ENCODE assay signal across 14 mouse cellular contexts in genomic region chr6:55394854-55395253, GRCm38 (mm10). TPM values are rescaled to one million over a fixed set of nuclear protein-coding genes. Genes with fewer than 3 reads are reported as not detected.
DNase-seq lines count a peak whose midpoint lies in the region; ATAC-seq and TF ChIP-seq lines count a peak whose summit lies in the region.
"Had no signal": no experiment of that assay in that cellular context is flagged by ENCODE, and none has a peak within 500 bp of the region (broad histone marks: within the 10 kb centered on the region; RNA-seq: fewer than 3 reads in every experiment).

No protein-coding gene starts in this region.

- TF ChIP-seq CTCF in layer of hippocampus, adult 2 months (conservative IDR thresholded peaks at IDR 0.05): no peak
- no peak for TF ChIP-seq CTCF in lung, adult 2 months (IDR thresholded peaks at IDR 0.05; ENCODE audit: insufficient read depth, low read length)

- ATAC-seq in forebrain, embryonic 13.5 days: peak; percentile 65
- ATAC-seq in forebrain, embryonic 12.5 days (ENCODE audit: low FRiP score): no peak
- ATAC-seq in midbrain, embryonic 16.5 days: no peak
- ATAC-seq: lung, postnatal 0 days had no signal

- no peaks in the 10 kb centered on the region for H3K36me3 ChIP-seq in forebrain, embryonic 13.5 days (ENCODE audit: poor library complexity, severe bottlenecking)
- no peaks in the 10 kb centered on the region for H3K36me3 ChIP-seq in forebrain, embryonic 12.5 days (replicated peaks)
- no peaks in the 10 kb centered on the region for H3K36me3 ChIP-seq in midbrain, embryonic 16.5 days (ENCODE audit: control insufficient read depth, insufficient read depth, low read length)
- H3K36me3 ChIP-seq: neural tube, embryonic 12.5 days; stomach, embryonic 15.5 days had no signal

- H3K27me3 ChIP-seq in forebrain, embryonic 13.5 days: no peaks in the 10 kb centered on the region
- H3K27me3 ChIP-seq in forebrain, embryonic 12.5 days: 0 out of 2 replicates have a peak, but pooled peaks cover 3% of the 10 kb centered on the region
- no peaks in the 10 kb centered on the region for H3K27me3 ChIP-seq in midbrain, embryonic 16.5 days (ENCODE audit: control insufficient read depth, insufficient read depth, low read depth, low read length)
- H3K27me3 ChIP-seq: neural tube, embryonic 12.5 days; stomach, embryonic 15.5 days had no signal

- no peak overlapping the region for H3K9ac ChIP-seq in forebrain, embryonic 13.5 days
- no peak overlapping the region for H3K9ac ChIP-seq in forebrain, embryonic 12.5 days
- no peak overlapping the region for H3K9ac ChIP-seq in midbrain, embryonic 16.5 days (ENCODE audit: low read depth, low read length)
- H3K9ac ChIP-seq: neural tube, embryonic 12.5 days; stomach, embryonic 15.5 days had no signal

- H3K4me2 ChIP-seq in forebrain, embryonic 13.5 days: no peak overlapping the region
- H3K4me2 ChIP-seq in forebrain, embryonic 12.5 days: no peak overlapping the region
- no peak overlapping the region for H3K4me2 ChIP-seq in midbrain, embryonic 16.5 days (ENCODE audit: low read length)
- H3K4me2 ChIP-seq: neural tube, embryonic 12.5 days; stomach, embryonic 15.5 days had no signal

- no peaks in the 10 kb centered on the region for H3K9me3 ChIP-seq in forebrain, embryonic 13.5 days (replicated peaks)
- H3K9me3 ChIP-seq in forebrain, embryonic 12.5 days: no peaks in the 10 kb centered on the region
- no peaks in the 10 kb centered on the region for H3K9me3 ChIP-seq in midbrain, embryonic 16.5 days (replicated peaks; ENCODE audit: control insufficient read depth, low read length, poor library complexity, severe bottlenecking)
- H3K9me3 ChIP-seq: neural tube, embryonic 12.5 days; stomach, embryonic 15.5 days had no signal

- WGBS in forebrain, embryonic 13.5 days: 43% methylated on average over 10 of the region's 10 CpGs
- 81% methylated on average over 10 of the region's 10 CpGs for WGBS in forebrain, embryonic 12.5 days
- 57% methylated on average over 10 of the region's 10 CpGs for WGBS in midbrain, embryonic 16.5 days
- WGBS in lung, adult 2 months: 68% methylated on average over 10 of the region's 10 CpGs

- H3K4me1 ChIP-seq in forebrain, embryonic 13.5 days: peaks cover 70% of the 10 kb centered on the region
- H3K4me1 ChIP-seq in forebrain, embryonic 12.5 days: peaks cover 32% of the 10 kb centered on the region
- peaks cover 16% of the 10 kb centered on the region for H3K4me1 ChIP-seq in midbrain, embryonic 16.5 days (ENCODE audit: control insufficient read depth, insufficient read depth, low read length)
- no peaks in the 10 kb centered on the region for H3K4me1 ChIP-seq in lung, adult 2 months (ENCODE audit: control insufficient read depth, insufficient read depth, low read length)

- H3K4me3 ChIP-seq in forebrain, embryonic 13.5 days: no peak overlapping the region
- no peak overlapping the region for H3K4me3 ChIP-seq in forebrain, embryonic 12.5 days (replicated peaks)
- no peak overlapping the region for H3K4me3 ChIP-seq in layer of hippocampus, adult 2 months
- H3K4me3 ChIP-seq in midbrain, embryonic 16.5 days (ENCODE audit: low read depth, low read length): no peak overlapping the region
- no peak overlapping the region for H3K4me3 ChIP-seq in lung, adult 2 months (replicated peaks; ENCODE audit: extremely low read depth, low read depth, low read length)
- H3K4me3 ChIP-seq: erythroblast, embryonic 14.5 days; neural tube, embryonic 12.5 days; stomach, embryonic 15.5 days had no signal

- DNase-seq in cerebellum, postnatal 10 days: peak; percentile 91 to 95
- DNase-seq in layer of hippocampus, adult 2 months (ENCODE audit: low spot score in 2 of 2): peak; percentile 80 to 86
- DNase-seq in adrenal gland, postnatal 14 days: no peak
- no peak for DNase-seq in liver
- DNase-seq in lung, adult 2 months: no peak

- H3K27ac ChIP-seq in forebrain, embryonic 13.5 days: peak overlapping the region; percentile 27; the same call in 1 of the 2 replicates
- H3K27ac ChIP-seq in forebrain, embryonic 12.5 days: no peak overlapping the region
- peak overlapping the region; percentile 93 for H3K27ac ChIP-seq in layer of hippocampus, adult 2 months
- H3K27ac ChIP-seq in midbrain, embryonic 16.5 days (ENCODE audit: low read length): 0 out of 2 replicates have a peak overlapping the region, but pooled peaks have one; percentile 31
- H3K27ac ChIP-seq: neural tube, embryonic 12.5 days; stomach, embryonic 15.5 days had no signal

- TF ChIP-seq POLR2A in lung, adult 2 months (IDR thresholded peaks at IDR 0.05; ENCODE audit: borderline replicate concordance, extremely low read depth, low read depth, low read length): no peak

RNA-seq across cellular contexts. Expression of gene Ghrhr, which starts 18.8 kb away (rescaled TPM):
- not detected in 2 replicates for polyA plus RNA-seq in forebrain, embryonic 13.5 days (2015; fragmentation: Nextera tagmentation; extraction: Ambion mirVana)
- not detected in 2 replicates for polyA plus RNA-seq in forebrain, embryonic 12.5 days (2016; fragmentation: Nextera tagmentation; extraction: Ambion mirVana)
- not detected for total RNA-seq in layer of hippocampus, adult 2 months (2021)
- polyA plus RNA-seq in midbrain, embryonic 16.5 days (2015; fragmentation: Nextera tagmentation; extraction: Ambion mirVana): not detected in 2 replicates
- not detected in 2 replicates for total RNA-seq in adrenal gland, postnatal 14 days (2021)
- polyA plus RNA-seq in lung, adult 2 months (2012; rRNA removed): not detected in 2 replicates
- total RNA-seq: layer of hippocampus, postnatal 25 days had no signal
- polyA plus RNA-seq: erythroblast, embryonic 14.5 days; heart, postnatal 0 days; neural tube, embryonic 12.5 days; stomach, embryonic 15.5 days had no signal

RNA-seq across cellular contexts. Expression of gene Adcyap1r1, which starts 56.9 kb away (rescaled TPM):
- polyA plus RNA-seq in forebrain, embryonic 13.5 days (2015; fragmentation: Nextera tagmentation; extraction: Ambion mirVana): 18.6 and 21.6 TPM in 2 replicates
- polyA plus RNA-seq in forebrain, embryonic 12.5 days (2016; fragmentation: Nextera tagmentation; extraction: Ambion mirVana): 13.4 and 15.7 TPM in 2 replicates
- 100 to 1,000 TPM; 146 to 148 TPM for total RNA-seq in layer of hippocampus, adult 2 months (2021)
- polyA plus RNA-seq in midbrain, embryonic 16.5 days (2015; fragmentation: Nextera tagmentation; extraction: Ambion mirVana): 46.9 and 60.8 TPM in 2 replicates
- total RNA-seq in adrenal gland, postnatal 14 days (2021): 29.5 and 37.0 TPM in 2 replicates
- polyA plus RNA-seq in lung, adult 2 months (2012; rRNA removed): 2.9 and 3.9 TPM in 2 replicates
- polyA plus RNA-seq: erythroblast, embryonic 14.5 days had no signal

RNA-seq across cellular contexts. Expression of gene Aqp1, which starts 58.6 kb away (rescaled TPM):
- polyA plus RNA-seq in forebrain, embryonic 13.5 days (2015; fragmentation: Nextera tagmentation; extraction: Ambion mirVana): 1.7 and 4.2 TPM in 2 replicates
- polyA plus RNA-seq in forebrain, embryonic 12.5 days (2016; fragmentation: Nextera tagmentation; extraction: Ambion mirVana): 3.2 and 4.9 TPM in 2 replicates
- total RNA-seq in layer of hippocampus, adult 2 months (2021): under 1 TPM; 0.39 to 0.72 TPM
- 4.8 and 5.4 TPM in 2 replicates for polyA plus RNA-seq in midbrain, embryonic 16.5 days (2015; fragmentation: Nextera tagmentation; extraction: Ambion mirVana)
- 265 and 326 TPM in 2 replicates for total RNA-seq in adrenal gland, postnatal 14 days (2021)
- 1,047 and 1,116 TPM in 2 replicates for polyA plus RNA-seq in lung, adult 2 months (2012; rRNA removed)

Comparison
In these comparisons a context has a peak if more than half of its experiments do, and no peak if none do; other contexts are left out.
1. DNase-seq: peak in cerebellum, postnatal 10 days (2 of 2) and layer of hippocampus, adult 2 months (2 of 2); none in adrenal gland, postnatal 14 days (single experiment), liver (single experiment) and lung, adult 2 months (single experiment).
2. RNA of gene Aqp1, which starts 58.6 kb away (polyA plus RNA-seq): 1,047 to 1,116 TPM in lung, adult 2 months; 3.2 to 4.9 TPM in forebrain, embryonic 12.5 days, 4.8 to 5.4 TPM in midbrain, embryonic 16.5 days and 1.7 to 4.2 TPM in forebrain, embryonic 13.5 days; every median in the first group is over 100 times any median in the second.